Mouse (Mus musculus): ENCODE measurements around the gene Qser1.

GRCm38 (mm10) chr2:104768697-104769096 is 47.9 kb downstream of the Qser1 start:
- no peak for TF ChIP-seq POLR2A (IDR thresholded peaks at IDR 0.05; ENCODE audit: low read depth, low read length)
- no peak for TF ChIP-seq CTCF (IDR thresholded peaks at IDR 0.05; ENCODE audit: extremely low read depth, insufficient read length, insufficient replicate concordance, low read depth, low read length)
